Mouse (Mus musculus) cortical plate, adult 2 months (tissue): ENCODE results near the gene Hoxc6.

Experiments used
- CTCF ChIP-seq: fragments of 200-500 bp; IDR thresholded peaks from 2 replicates; pipeline ENCODE4 v1.5.1; 2011; ENCODE audit warnings: mild to moderate bottlenecking, control low read depth, low read length; ENCODE audit not compliant: insufficient read depth; ENCODE audit errors: extremely low read depth
- POLR2A ChIP-seq: fragments of 200-500 bp; IDR thresholded peaks from 2 replicates; pipeline ENCODE4 v1.6.1; 2011; ENCODE audit warnings: mild to moderate bottlenecking, low read length, control low read depth; ENCODE audit not compliant: insufficient read depth; ENCODE audit errors: extremely low read depth

DNA sequence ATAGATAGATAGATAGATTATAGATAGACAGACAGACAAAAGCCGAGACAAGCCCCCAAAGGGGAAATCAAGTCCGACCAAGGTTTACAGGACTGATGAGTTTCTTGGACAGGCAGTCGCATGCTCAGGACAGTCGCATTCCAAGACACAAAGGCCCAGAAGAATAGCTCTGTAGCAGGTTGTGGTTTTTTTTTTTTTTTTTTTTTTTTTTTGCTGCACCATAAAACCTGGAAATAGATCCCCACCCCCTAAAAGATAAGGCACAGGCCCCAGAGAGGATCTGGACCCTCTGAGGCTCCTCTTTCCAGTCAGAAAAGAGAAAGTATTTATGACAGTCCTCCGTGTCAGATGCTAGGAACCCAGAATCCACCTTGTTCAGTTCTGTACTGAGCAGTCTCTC, 10.0 kb upstream of the Hoxc6 start:
- TF ChIP-seq POLR2A, result no peak
- TF ChIP-seq CTCF, result no peak
